Mouse (Mus musculus) kidney, adult 2 months (tissue): ENCODE results near the gene Ralgds.

Experiments used
- CTCF ChIP-seq: fragments of 200-500 bp; conservative IDR thresholded peaks from 2 replicates; pipeline ENCODE4 v1.5.1; 2011; ENCODE audit warnings: low read depth, mild to moderate bottlenecking, control low read depth, low read length, moderate library complexity, mixed read lengths; ENCODE audit not compliant: insufficient read depth, insufficient read length
- POLR2A ChIP-seq: fragments of 200-500 bp; IDR thresholded peaks from one replicate; pipeline ENCODE4 v1.6.1; 2011; ENCODE audit warnings: low read depth, low read length, control low read depth

DNA sequence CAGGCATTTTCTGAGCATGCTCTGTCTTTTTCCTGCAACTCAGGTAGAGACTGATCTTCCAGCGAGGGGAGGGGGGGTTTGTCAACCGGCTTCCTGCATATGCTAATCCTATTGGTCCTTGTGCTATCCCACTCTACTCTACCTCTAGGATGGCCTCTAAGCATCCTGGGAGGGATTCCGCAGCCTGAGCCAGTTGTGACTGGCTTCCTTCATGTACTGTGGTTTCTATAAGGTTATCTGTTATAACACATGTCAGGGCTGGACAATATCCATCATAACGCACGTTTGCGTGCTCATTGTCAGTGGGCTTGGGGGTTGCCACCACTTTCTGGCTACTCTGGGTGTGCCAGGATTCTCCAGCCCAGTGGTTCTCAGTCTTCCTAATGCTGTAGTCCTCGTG, 83.1 kb downstream of the Ralgds start:
- no peak for TF ChIP-seq POLR2A
- no peak for TF ChIP-seq CTCF
